Mouse (Mus musculus) heart, postnatal 0 days (tissue): ENCODE measurements around the gene Nrf1.

Source experiments
- CTCF ChIP-seq: IDR thresholded peaks from 2 replicates; pipeline ENCODE4 v1.5.1; 2016; ENCODE audit warnings: antibody characterized with exemption, control low read depth, low read depth
- EP300 ChIP-seq: IDR thresholded peaks from 2 replicates; pipeline ENCODE4 v1.6.1; 2016; ENCODE audit warnings: antibody characterized with exemption, low read depth

GRCm38 (mm10) chr6:30135590-30135989 lies 87.8 kb downstream of the Nrf1 start:
- TF ChIP-seq CTCF (no peak), EP300 (no peak)
